Mouse (Mus musculus) CD4-positive, CD25-positive, alpha-beta regulatory T cell, adult 2 months (primary cell): Measurements from ENCODE around the gene Ints11.
A peak's percentile ranks its signal among the peaks of the same experiment; 100 is the strongest.

Experiments
- DNase-seq: peaks from one replicate; pipeline ENCODE4 v3.0.0-alpha.2; 2012; ENCODE audit warnings: low read depth, low spot score

The Ints11 gene

GRCm38 (mm10) chr4:155869317-155870033 is at the start of gene Ints11, which contains the start of gene Cptp:
Gene Ints11, plus strand, starts transcription at chr4:155869546.
Gene Cptp, minus strand, starts transcription at chr4:155869440.
- DNase-seq: peak; percentile 97

- peak; percentile 67 for DNase-seq
Observed at GRCm38 (mm10) chr4:155821025-155821424, 48.3 kb upstream of the Ints11 start.

- DNase-seq: no peak
Observed at GRCm38 (mm10) chr4:155823443-155823842, 45.9 kb upstream of the Ints11 start.

GRCm38 (mm10) chr4:155829866-155830265 is 39.5 kb upstream of the Ints11 start:
- no peak for DNase-seq

DNA sequence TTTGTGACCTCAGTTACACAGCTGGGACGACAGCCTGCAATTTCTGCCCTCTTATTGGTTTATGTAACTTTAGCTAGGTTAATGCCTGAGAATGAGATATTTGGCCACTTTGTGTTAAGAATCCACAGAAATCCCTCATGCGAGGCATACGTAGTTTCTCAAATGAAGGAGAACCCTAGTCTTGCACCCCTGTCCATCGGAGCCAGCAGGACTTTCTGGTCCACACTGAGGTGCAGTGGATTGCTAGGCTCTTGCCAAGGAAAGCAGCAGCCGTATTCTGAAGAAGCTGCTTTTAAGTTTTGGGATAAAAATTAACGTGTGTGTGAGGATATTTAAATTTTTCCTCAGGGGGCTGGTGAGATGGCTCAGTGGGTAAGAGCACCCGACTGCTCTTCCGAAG is 38.8 kb upstream of the Ints11 start:
- DNase-seq: no peak

- DNase-seq: peak; percentile 92
Observed at GRCm38 (mm10) chr4:155831205-155831766, 38.1 kb upstream of the Ints11 start, which contains the start of gene Aurkaip1. Gene Aurkaip1, plus strand, starts transcription at chr4:155831272.

- no peak for DNase-seq
Observed at GRCm38 (mm10) chr4:155831831-155832230, 37.5 kb upstream of the Ints11 start.

- DNase-seq: no peak
Observed at GRCm38 (mm10) chr4:155832321-155832720, 37.0 kb upstream of the Ints11 start.

- no peak for DNase-seq
Observed at GRCm38 (mm10) chr4:155833234-155833633, 36.1 kb upstream of the Ints11 start.

DNA sequence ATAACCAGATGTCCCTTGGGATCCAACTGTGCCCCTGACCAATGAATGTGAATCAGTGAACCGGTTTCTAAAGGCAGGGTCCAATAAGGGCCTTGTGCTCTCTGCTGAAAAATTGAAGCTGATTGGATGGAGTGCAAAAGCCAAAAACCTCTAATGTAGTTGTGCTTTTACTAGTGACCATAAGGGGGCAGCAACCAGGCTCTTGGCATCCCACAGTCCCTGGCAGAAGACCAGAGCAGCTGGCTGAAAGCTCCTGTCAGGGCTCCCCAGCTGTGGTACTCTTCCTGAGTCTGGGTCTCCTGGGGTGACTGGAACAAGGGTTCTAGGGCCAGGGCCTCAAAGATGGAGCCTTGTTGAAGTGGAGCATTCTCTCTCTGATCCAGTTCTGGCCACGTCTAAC is 35.5 kb upstream of the Ints11 start:
- DNase-seq: peak; percentile 83

DNA sequence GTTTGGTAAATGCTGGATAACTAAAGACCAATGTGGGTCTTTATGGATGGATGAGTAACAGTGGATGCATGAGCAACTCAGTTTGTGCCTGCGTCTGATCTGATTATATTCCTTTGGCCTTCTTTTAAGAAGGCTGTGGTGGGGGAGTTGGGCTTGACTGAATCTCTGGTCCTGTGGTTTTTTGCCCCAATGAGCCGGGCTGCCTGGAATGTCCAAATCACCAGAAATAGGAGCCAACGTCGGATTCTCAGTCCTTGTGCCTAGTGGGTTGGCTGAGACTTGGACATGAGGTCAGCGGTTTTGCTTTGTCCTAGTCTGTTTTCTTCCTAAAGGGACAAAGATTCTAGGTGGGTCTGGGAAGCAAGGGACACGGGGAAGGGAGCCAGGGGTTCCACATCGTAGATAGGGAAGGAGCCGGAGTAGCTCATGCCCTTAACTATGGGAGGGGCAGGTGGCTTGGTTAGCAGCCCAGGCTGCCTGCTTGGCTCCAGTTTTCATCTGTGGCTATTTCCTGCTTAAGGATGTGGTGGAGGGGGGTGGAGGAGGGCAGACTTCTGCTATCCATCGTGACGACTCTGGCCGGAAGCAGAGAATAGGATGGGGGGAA is 31.8 kb upstream of the Ints11 start:
- no peak for DNase-seq

GRCm38 (mm10) chr4:155838187-155839153 is 30.9 kb upstream of the Ints11 start:
- DNase-seq: no peak

DNA sequence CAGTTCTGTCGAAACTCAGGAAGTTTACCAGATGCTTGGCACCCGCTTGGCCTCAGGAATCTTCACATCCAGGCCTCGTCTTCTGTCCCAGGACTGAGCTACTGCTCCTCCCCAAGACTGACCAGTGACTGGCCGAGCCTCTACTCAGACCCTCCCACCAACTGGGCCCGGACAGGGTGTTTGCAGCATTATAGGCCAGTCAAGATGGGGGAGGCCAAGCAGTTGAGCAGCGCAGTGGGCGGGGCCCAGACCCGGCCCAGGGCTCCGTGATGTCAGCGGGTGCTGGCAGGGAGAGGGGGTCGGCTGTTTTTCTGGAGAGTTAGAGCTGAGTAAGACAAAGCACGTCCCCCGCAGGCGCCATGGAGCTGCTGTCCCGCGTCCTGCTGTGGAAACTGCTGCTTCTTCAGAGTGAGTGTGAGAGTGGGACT is 29.8 kb upstream of the Ints11 start, which contains the start of gene Mxra8:
Gene Mxra8 (plus strand): TSS at position 198 of the 428 bp plus-strand sequence.
- DNase-seq: no peak

DNA sequence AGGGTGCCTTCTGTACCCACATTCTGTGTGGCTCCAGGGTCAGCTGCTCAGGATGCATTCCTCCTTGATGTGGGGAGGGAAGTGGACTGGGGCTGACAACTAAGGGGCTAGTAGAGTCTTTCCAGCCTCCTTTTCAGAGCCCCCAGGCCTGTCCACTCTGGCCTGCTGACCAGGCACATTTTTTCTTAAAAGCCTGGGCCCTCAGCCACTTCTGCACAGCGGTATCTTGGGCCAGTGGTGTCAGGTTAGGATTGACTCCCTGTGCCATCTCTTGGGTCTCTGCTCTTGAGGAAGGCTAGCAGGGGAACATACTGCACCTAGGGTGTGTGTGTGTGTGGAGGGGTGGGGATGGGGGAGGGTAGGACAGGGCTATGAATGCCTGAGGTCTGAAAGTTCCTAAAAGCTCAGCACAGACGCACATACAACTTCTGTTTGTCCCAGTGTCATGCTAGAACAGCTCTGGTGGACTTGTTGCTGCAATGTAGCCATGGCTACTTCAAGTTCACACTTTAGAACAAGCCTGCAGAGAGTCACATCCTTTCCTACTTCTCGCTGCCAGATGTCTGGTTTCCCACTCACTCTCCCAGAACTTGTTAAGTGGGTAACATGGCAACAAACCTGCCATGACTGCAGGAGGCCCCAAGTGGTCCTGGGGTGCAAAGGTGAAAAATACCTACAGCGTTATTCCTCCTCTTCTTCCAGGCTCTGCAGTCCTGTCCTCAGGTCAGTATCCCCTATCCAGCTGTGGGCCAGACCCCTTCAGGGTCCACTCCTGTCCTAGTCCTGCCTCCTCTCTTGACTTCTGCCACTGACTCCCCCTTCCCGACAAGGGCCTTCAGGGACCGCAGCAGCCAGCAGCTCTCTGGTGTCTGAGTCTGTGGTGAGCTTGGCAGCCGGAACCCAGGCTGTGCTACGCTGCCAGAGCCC is 29.0 kb upstream of the Ints11 start:
- peak; percentile 20 for DNase-seq

GRCm38 (mm10) chr4:155841003-155841454 is 28.3 kb upstream of the Ints11 start:
- DNase-seq: peak; percentile 87

DNA sequence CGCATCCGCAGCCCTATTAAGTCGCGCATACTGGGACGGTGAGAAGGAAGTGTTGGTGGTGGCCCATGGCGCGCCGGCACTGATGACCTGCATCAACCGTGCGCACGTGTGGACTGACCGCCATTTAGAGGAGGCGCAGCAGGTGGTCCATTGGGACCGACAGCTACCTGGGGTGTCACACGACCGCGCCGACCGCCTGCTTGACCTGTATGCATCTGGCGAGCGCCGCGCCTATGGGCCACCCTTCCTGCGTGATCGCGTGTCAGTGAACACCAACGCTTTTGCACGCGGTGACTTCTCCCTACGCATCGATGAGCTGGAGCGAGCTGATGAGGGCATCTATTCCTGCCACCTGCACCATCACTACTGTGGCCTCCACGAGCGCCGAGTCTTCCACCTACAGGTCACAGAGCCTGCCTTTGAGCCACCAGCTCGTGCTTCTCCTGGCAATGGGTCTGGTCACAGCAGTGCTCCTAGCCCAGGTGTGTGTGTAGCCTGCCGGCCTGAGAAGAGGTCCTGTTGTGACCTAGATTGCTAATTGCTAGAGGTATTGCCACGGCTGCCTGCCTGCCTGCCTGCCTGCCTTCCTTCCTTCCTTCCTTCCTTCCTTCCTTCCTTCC is 27.6 kb upstream of the Ints11 start:
- DNase-seq: peak; percentile 30

GRCm38 (mm10) chr4:155843231-155843630 is 26.1 kb upstream of the Ints11 start:
- DNase-seq: no peak

DNA sequence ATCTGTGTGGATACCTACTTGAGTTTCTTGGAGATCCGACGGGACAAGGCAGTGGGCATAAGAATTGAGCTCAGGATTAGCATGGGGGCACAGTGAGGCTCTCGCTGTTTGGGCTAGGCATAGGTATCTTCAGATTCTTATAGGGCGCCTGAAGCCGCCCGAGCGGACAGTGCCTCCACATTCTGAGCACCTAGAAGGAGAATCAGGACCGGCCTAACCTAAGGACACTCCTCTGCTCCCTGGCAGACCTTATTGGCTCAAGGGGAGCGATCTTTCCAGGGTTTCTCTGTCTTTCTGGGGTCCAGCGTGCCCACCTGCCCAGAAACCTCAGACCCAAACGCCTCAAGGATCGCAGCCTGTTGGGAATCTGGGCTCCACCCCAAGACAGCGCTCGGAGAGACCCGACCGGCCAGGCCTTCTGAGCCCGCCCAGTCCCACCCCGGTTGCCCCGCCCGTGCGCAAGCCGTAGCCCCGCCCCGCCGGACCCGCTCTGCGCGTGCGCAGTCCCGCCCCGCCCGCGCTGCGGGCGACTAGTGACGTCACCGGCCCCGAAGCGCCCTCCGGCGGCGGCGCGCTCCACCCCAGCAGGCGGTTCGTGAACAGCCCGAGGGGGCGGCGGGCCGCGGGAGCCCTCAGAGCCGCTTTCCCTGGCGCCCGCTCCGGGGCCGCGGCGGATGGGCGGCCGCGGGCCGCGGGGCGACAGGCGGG is 22.3 kb upstream of the Ints11 start, which contains the start of gene Dvl1:
Gene Dvl1 (plus strand): TSS at position 532 of the 708 bp plus-strand sequence.
- peak; percentile 96 for DNase-seq
